Mouse (Mus musculus) CH12.LX (cell line): ENCODE data around the gene Zfp141. TPM values are rescaled to one million over a fixed set of nuclear protein-coding genes. Genes with fewer than 3 reads are reported as not detected.

Experiments
- DNase-seq: peaks from one replicate; pipeline ENCODE4 v3.0.0-alpha.2; 2013; ENCODE audit errors: extremely low read depth
- H3K27ac ChIP-seq: 2 replicates; pipeline ENCODE4 v1.5.1; 2012; ENCODE audit warnings: low read depth, mild to moderate bottlenecking, control low read depth, moderate library complexity; ENCODE audit not compliant: insufficient read depth
- H3K27me3 ChIP-seq: replicated peaks from 2 replicates; pipeline ENCODE3; 2012; ENCODE audit warnings: inconsistent platforms
- H3K36me3 ChIP-seq, 2 experiments: replicated peaks in 1 of 2; 2 replicates each; pipeline versions ENCODE3 to v1.6.1; 2012; ENCODE audit warnings: inconsistent platforms in 1 of 2, low read length in 1 of 2, mild to moderate bottlenecking in 1 of 2, mixed read lengths in 1 of 2, moderate library complexity in 1 of 2; ENCODE audit not compliant: control insufficient read depth in 1 of 2, insufficient read depth in 1 of 2
- H3K4me1 ChIP-seq, 2 experiments: 2 replicates each; pipeline ENCODE4 v1.6.1; 2012; ENCODE audit warnings: inconsistent platforms in 1 of 2, moderate library complexity in 1 of 2; ENCODE audit not compliant: insufficient read depth in 2 of 2, control insufficient read depth in 1 of 2
- H3K4me2 ChIP-seq: 2 replicates; pipeline ENCODE4 v1.6.1; 2012; ENCODE audit warnings: low read depth, mild to moderate bottlenecking, control low read depth; ENCODE audit not compliant: poor library complexity, insufficient read depth, severe bottlenecking
- H3K4me3 ChIP-seq, 3 experiments: fragments of 150-350 bp in 1 of 3; sonication (generic) in 1 of 3; replicated peaks in 1 of 3; 2 replicates each; pipeline versions ENCODE3 to v1.5.1; 2011 to 2012; ENCODE audit warnings: low read depth in 2 of 3, low read length in 2 of 3, mild to moderate bottlenecking in 2 of 3, moderate library complexity in 2 of 3, control low read depth in 1 of 3, improper control_type of control experiment in 1 of 3, inconsistent platforms in 1 of 3, mixed read lengths in 1 of 3; ENCODE audit not compliant: poor library complexity in 1 of 3
- H3K79me2 ChIP-seq: replicated peaks from 2 replicates; pipeline ENCODE4 v1.6.1; 2012; ENCODE audit warnings: mild to moderate bottlenecking, moderate library complexity; ENCODE audit not compliant: control insufficient read depth, poor library complexity, insufficient read depth, severe bottlenecking; ENCODE audit errors: extremely low read depth
- H3K9ac ChIP-seq: 2 replicates; pipeline ENCODE4 v1.6.1; 2012; ENCODE audit warnings: low read depth, mild to moderate bottlenecking, control low read depth, moderate library complexity; ENCODE audit not compliant: insufficient read depth
- H3K9me3 ChIP-seq: replicated peaks from 2 replicates; pipeline ENCODE3; 2012; ENCODE audit warnings: low read length, inconsistent platforms, mixed read lengths
- CHD2 ChIP-seq: IDR thresholded peaks from 2 replicates; pipeline ENCODE4 v1.6.1; 2011; ENCODE audit warnings: low read length, improper control_type of control experiment
- CTCF ChIP-seq, 2 experiments: IDR thresholded peaks in 1 of 2; conservative IDR thresholded peaks in 1 of 2; 2 replicates each; pipeline ENCODE4 v1.5.1; 2011 to 2012; ENCODE audit warnings: low read depth in 2 of 2, low read length in 2 of 2, improper control_type of control experiment in 1 of 2, inconsistent platforms in 1 of 2, mild to moderate bottlenecking in 1 of 2, moderate library complexity in 1 of 2
- MXI1 ChIP-seq: IDR thresholded peaks from 2 replicates; pipeline ENCODE4 v1.6.1; 2011; ENCODE audit warnings: mild to moderate bottlenecking, low read depth, low read length, improper control_type of control experiment
- NRF1 ChIP-seq: IDR thresholded peaks from 2 replicates; pipeline ENCODE4 v1.6.1; 2014; ENCODE audit warnings: low read depth, mild to moderate bottlenecking, inconsistent platforms, low read length, improper control_type of control experiment, moderate library complexity
- PAX5 ChIP-seq: IDR thresholded peaks from 2 replicates; pipeline ENCODE4 v1.6.1; 2012; ENCODE audit warnings: low read length, inconsistent platforms, mixed read lengths
- POLR2AphosphoS2 ChIP-seq: IDR thresholded peaks from 2 replicates; pipeline ENCODE4 v1.6.1; 2011; ENCODE audit warnings: low read depth, low read length, improper control_type of control experiment
- SIN3A ChIP-seq: IDR thresholded peaks from 2 replicates; pipeline ENCODE4 v1.6.1; 2012; ENCODE audit warnings: low read length, improper control_type of control experiment, inconsistent platforms
- TBP ChIP-seq: conservative IDR thresholded peaks from 2 replicates; pipeline ENCODE4 v1.6.1; 2011; ENCODE audit warnings: low read depth, low read length, improper control_type of control experiment
- ZNF384 ChIP-seq: IDR thresholded peaks from 2 replicates; pipeline ENCODE4 v1.6.1; 2012; ENCODE audit warnings: low read depth, low read length, improper control_type of control experiment, inconsistent platforms
- dilution Hi-C: fragments of 300-500 bp; cut with MboI; formaldehyde crosslinking; loops from 2 replicates; pipeline ENCODE4 v1.14.3; 2020; ENCODE audit warnings: low sequenced_read_pairs; ENCODE audit not compliant: extremely low pct_unique_long_range_greater_than_20kb, extremely low pct_ligation_motif_present
- in situ Hi-C: fragments of 300-500 bp; cut with MboI; formaldehyde crosslinking; loops from 3 replicates; pipeline ENCODE4 v1.14.3; 2019; ENCODE audit warnings: low sequenced_read_pairs, low pct_ligation_motif_present, low pct_unique_long_range_greater_than_20kb, mixed read lengths
- polyA plus RNA-seq: library from polyadenylated mRNA; unstranded; fragments of >175 nt; gene quantifications from 2 replicates; pipeline ENCODE4 v1.2.1, GENCODE M21; 2012; ENCODE audit warnings: low read depth; ENCODE audit not compliant: insufficient read length
- total RNA-seq, 2 experiments: library from RNA; depleted of rRNA; stranded (reverse); fragments of 300-350 nt in 1 of 2; fragments of >200 nt in 1 of 2; gene quantifications; 2 replicates each; pipeline ENCODE4 v1.2.3; 2012 to 2014

Zfp141 gene
- total and polyA plus RNA-seq, 3 experiments, result 13.5 to 26.8 (median 18.0) TPM

GRCm38 (mm10) chr7:42447352-42447751 lies 58.2 kb downstream of the Zfp141 start:
- no peak for DNase-seq
- Histone ChIP-seq H3K4me1 (no peaks in the 10 kb centered on the region), H3K4me2 (no peak overlapping the region), H3K4me3 (no peak overlapping the region), H3K9ac (no peak overlapping the region), H3K36me3 (no peaks in the 10 kb centered on the region), H3K27ac (no peak overlapping the region), H3K79me2 (no peaks in the 10 kb centered on the region), H3K9me3 (peaks cover 33% of the 10 kb centered on the region), H3K27me3 (no peaks in the 10 kb centered on the region)
- TF ChIP-seq POLR2AphosphoS2, result no peak
- TF ChIP-seq SIN3A, result no peak
- no peak for TF ChIP-seq NRF1
- no peak for TF ChIP-seq CHD2
- no peak for TF ChIP-seq PAX5
- no peak for TF ChIP-seq CTCF (conservative IDR thresholded peaks at IDR 0.05 in 1 of 2, IDR thresholded peaks at IDR 0.05 in 1 of 2; ENCODE audit: low read depth in 2 of 2, low read length in 2 of 2)
- no peak for TF ChIP-seq TBP
- TF ChIP-seq MXI1, result no peak
- no peak for TF ChIP-seq ZNF384
- in situ Hi-C loops (no loop called here), dilution Hi-C loops (no loop called here)

Other genes with a start within 250 kb of the Zfp141 start
- not detected in 2 replicates for gene Vmn2r61, start 245.7 kb downstream of the Zfp141 start, total RNA-seq (2012; rRNA removed)
- gene Vmn2r61, start 245.7 kb downstream of the Zfp141 start, total RNA-seq (2014; rRNA removed), result not detected in 2 replicates
- gene Vmn2r61, start 245.7 kb downstream of the Zfp141 start, polyA plus RNA-seq, result not detected in 2 replicates
- gene 4933421I07Rik, start 57.6 kb downstream of the Zfp141 start, total RNA-seq (2012; rRNA removed), result not detected in 2 replicates
- not detected in 2 replicates for gene 4933421I07Rik, start 57.6 kb downstream of the Zfp141 start, total RNA-seq (2014; rRNA removed)
- gene 4933421I07Rik, start 57.6 kb downstream of the Zfp141 start, polyA plus RNA-seq, result not detected in 2 replicates
- not detected in 2 replicates for gene Gm21028, start 72.8 kb upstream of the Zfp141 start, total RNA-seq (2012; rRNA removed)
- not detected in 2 replicates for gene Gm21028, start 72.8 kb upstream of the Zfp141 start, total RNA-seq (2014; rRNA removed)
- not detected in 2 replicates for gene Gm21028, start 72.8 kb upstream of the Zfp141 start, polyA plus RNA-seq
- gene Zfp977, start 86.8 kb upstream of the Zfp141 start, total RNA-seq (2012; rRNA removed), result not detected in 2 replicates
- gene Zfp977, start 86.8 kb upstream of the Zfp141 start, total RNA-seq (2014; rRNA removed), result not detected in 2 replicates
- not detected in 2 replicates for gene Zfp977, start 86.8 kb upstream of the Zfp141 start, polyA plus RNA-seq
- not detected in 2 replicates for gene Zfp976, start 136.8 kb upstream of the Zfp141 start, total RNA-seq (2012; rRNA removed)
- gene Zfp976, start 136.8 kb upstream of the Zfp141 start, total RNA-seq (2014; rRNA removed), result not detected in 2 replicates
- not detected in 2 replicates for gene Zfp976, start 136.8 kb upstream of the Zfp141 start, polyA plus RNA-seq
- 1.3 and 1.8 TPM in 2 replicates for gene Zfp975, start 187.0 kb upstream of the Zfp141 start, total RNA-seq (2012; rRNA removed)
- gene Zfp975, start 187.0 kb upstream of the Zfp141 start, total RNA-seq (2014; rRNA removed), result 2.0 and 3.0 TPM in 2 replicates
- gene Zfp975, start 187.0 kb upstream of the Zfp141 start, polyA plus RNA-seq, result 0.79 and 0.91 TPM in 2 replicates
- not detected in 2 replicates for gene Gm17067, start 221.3 kb upstream of the Zfp141 start, total RNA-seq (2012; rRNA removed)
- not detected in 2 replicates for gene Gm17067, start 221.3 kb upstream of the Zfp141 start, total RNA-seq (2014; rRNA removed)
- gene Gm17067, start 221.3 kb upstream of the Zfp141 start, polyA plus RNA-seq, result not detected in 2 replicates